Mouse (Mus musculus) embryonic facial prominence, embryonic 12.5 days (tissue): Measurements from ENCODE around the gene Med9. TPM values are rescaled to one million over a fixed set of nuclear protein-coding genes. Genes with fewer than 3 reads are reported as not detected.
A peak's percentile ranks its signal among the peaks of the same experiment; 100 is the strongest.

Experiments used
- ATAC-seq: fragments of 200-750 bp; cut with Nextera tagmentation; 2 replicates; pipeline ENCODE4 v1.8.0; 2017; ENCODE audit not compliant: insufficient number of reproducible peaks, insufficient read depth, low FRiP score, low TSS enrichment
- H3K27ac ChIP-seq: fragments of 300-500 bp; sonication (generic); 2 replicates; pipeline ENCODE4 v1.5.1; 2016; ENCODE audit warnings: mild to moderate bottlenecking
- H3K27me3 ChIP-seq: fragments of 300-500 bp; sonication (generic); 2 replicates; pipeline ENCODE4 v1.6.1; 2016; ENCODE audit warnings: mild to moderate bottlenecking, moderate library complexity
- H3K36me3 ChIP-seq: fragments of 300-500 bp; sonication (generic); 2 replicates; pipeline ENCODE4 v1.6.1; 2016; ENCODE audit warnings: mild to moderate bottlenecking
- H3K4me1 ChIP-seq: fragments of 300-500 bp; sonication (generic); 2 replicates; pipeline ENCODE4 v1.6.1; 2016
- H3K4me2 ChIP-seq: fragments of 300-500 bp; sonication (generic); replicated peaks from 2 replicates; pipeline ENCODE4 v1.6.1; 2016; ENCODE audit warnings: mild to moderate bottlenecking, moderate library complexity
- H3K4me3 ChIP-seq: fragments of 300-500 bp; sonication (generic); 2 replicates; pipeline ENCODE4 v1.5.1; 2016; ENCODE audit warnings: mild to moderate bottlenecking
- H3K9ac ChIP-seq: fragments of 300-500 bp; sonication (generic); 2 replicates; pipeline ENCODE4 v1.6.1; 2016; ENCODE audit warnings: mild to moderate bottlenecking, moderate library complexity
- H3K9me3 ChIP-seq: fragments of 300-500 bp; sonication (generic); 2 replicates; pipeline ENCODE4 v1.6.1; 2016; ENCODE audit warnings: mild to moderate bottlenecking, moderate library complexity
- WGBS: fragments of 180-500 bp; shearing (Covaris S2); methylation state at CpG from one replicate; pipeline ENCODE4 v1.1.7; 2016; 5-methylcytosine and 5-hydroxymethylcytosine counted together
- polyA plus RNA-seq: library from polyadenylated mRNA; unstranded; fragments of >200 nt; fragmentation: Nextera tagmentation; extraction: Ambion mirVana; gene quantifications from 2 replicates; pipeline ENCODE4 v1.2.1, GENCODE M21; 2016

Gene Med9
- polyA plus RNA-seq, 1 experiment from 2014 or later, result 38.9 TPM

GRCm38 (mm10) chr11:59966102-59966483 is 18.1 kb downstream of the Med9 start:
- Histone ChIP-seq H3K36me3 (0 out of 2 replicates have a peak, but pooled peaks cover 6% of the 10 kb centered on the region), H3K4me3 (no peak overlapping the region), H3K9ac (no peak overlapping the region), H3K27me3 (peaks cover 29% of the 10 kb centered on the region), H3K4me2 (no peak overlapping the region), H3K4me1 (peaks cover 34% of the 10 kb centered on the region), H3K9me3 (no peaks in the 10 kb centered on the region), H3K27ac (no peak overlapping the region)
- ATAC-seq, result no peak
- WGBS, result 67% methylated on average over 4 of the region's 4 CpGs

GRCm38 (mm10) chr11:59967765-59968164 is 19.8 kb downstream of the Med9 start:
- Histone ChIP-seq H3K36me3 (no peaks in the 10 kb centered on the region), H3K4me2 (no peak overlapping the region), H3K27ac (no peak overlapping the region), H3K27me3 (peaks cover 20% of the 10 kb centered on the region), H3K9me3 (no peaks in the 10 kb centered on the region), H3K4me1 (peaks cover 26% of the 10 kb centered on the region), H3K9ac (no peak overlapping the region), H3K4me3 (no peak overlapping the region)
- ATAC-seq, result no peak
- 89% methylated on average over 1 of the region's 1 CpGs for WGBS

- Histone ChIP-seq H3K36me3 (no peaks in the 10 kb centered on the region), H3K27me3 (no peaks in the 10 kb centered on the region), H3K27ac (no peak overlapping the region), H3K9ac (no peak overlapping the region), H3K9me3 (no peaks in the 10 kb centered on the region), H3K4me2 (no peak overlapping the region), H3K4me3 (no peak overlapping the region), H3K4me1 (no peaks in the 10 kb centered on the region; the same call in 1 of the 2 replicates)
- no peak for ATAC-seq
- WGBS, result 61% methylated on average over 5 of the region's 5 CpGs
These were observed 22.8 kb downstream of the Med9 start for GRCm38 (mm10) chr11:59970780-59971179.

GRCm38 (mm10) chr11:59971691-59972090 is 23.7 kb downstream of the Med9 start:
- H3K4me1 ChIP-seq, result no peaks in the 10 kb centered on the region

GRCm38 (mm10) chr11:59973389-59973788 is 25.4 kb downstream of the Med9 start:
- WGBS, result 71% methylated on average over 5 of the region's 5 CpGs
- no peak for ATAC-seq

More at GRCm38 (mm10) chr11:59971691-59972090, 23.7 kb downstream of the Med9 start:
- no peak overlapping the region for H3K27ac ChIP-seq
- no peaks in the 10 kb centered on the region for H3K36me3 ChIP-seq
- ATAC-seq, result no peak
- no peaks in the 10 kb centered on the region for H3K9me3 ChIP-seq
- H3K27me3 ChIP-seq, result no peaks in the 10 kb centered on the region
- WGBS, result 48% methylated on average over 2 of the region's 2 CpGs
- H3K9ac ChIP-seq, result no peak overlapping the region
- no peak overlapping the region for H3K4me2 ChIP-seq
- H3K4me3 ChIP-seq, result no peak overlapping the region

GRCm38 (mm10) chr11:59975241-59975640 is 27.2 kb downstream of the Med9 start:
- no peaks in the 10 kb centered on the region for H3K4me1 ChIP-seq

More at GRCm38 (mm10) chr11:59973389-59973788, 25.4 kb downstream of the Med9 start:
- Histone ChIP-seq H3K4me2 (no peak overlapping the region), H3K36me3 (no peaks in the 10 kb centered on the region), H3K27ac (no peak overlapping the region), H3K4me1 (no peaks in the 10 kb centered on the region), H3K27me3 (no peaks in the 10 kb centered on the region), H3K4me3 (no peak overlapping the region), H3K9ac (no peak overlapping the region), H3K9me3 (no peaks in the 10 kb centered on the region)

GRCm38 (mm10) chr11:59977831-59978230 is 29.8 kb downstream of the Med9 start:
- no peak for ATAC-seq
- no peaks in the 10 kb centered on the region for H3K9me3 ChIP-seq
- H3K36me3 ChIP-seq, result no peaks in the 10 kb centered on the region
- 0 out of 2 replicates have a peak, but pooled peaks cover 4% of the 10 kb centered on the region for H3K4me1 ChIP-seq
- 76% methylated on average over 5 of the region's 5 CpGs for WGBS
- H3K4me2 ChIP-seq, result no peak overlapping the region
- H3K27me3 ChIP-seq, result no peaks in the 10 kb centered on the region
- no peak overlapping the region for H3K27ac ChIP-seq
- no peak overlapping the region for H3K9ac ChIP-seq
- no peak overlapping the region for H3K4me3 ChIP-seq

More at GRCm38 (mm10) chr11:59975241-59975640, 27.2 kb downstream of the Med9 start:
- H3K27me3 ChIP-seq, result no peaks in the 10 kb centered on the region
- H3K9ac ChIP-seq, result no peak overlapping the region
- no peak overlapping the region for H3K4me3 ChIP-seq
- no peak for ATAC-seq
- WGBS, result 36% methylated on average over 10 of the region's 10 CpGs
- no peaks in the 10 kb centered on the region for H3K9me3 ChIP-seq
- H3K36me3 ChIP-seq, result no peaks in the 10 kb centered on the region
- no peak overlapping the region for H3K27ac ChIP-seq
- H3K4me2 ChIP-seq, result no peak overlapping the region

- Histone ChIP-seq H3K27me3 (no peaks in the 10 kb centered on the region), H3K4me3 (no peak overlapping the region), H3K36me3 (no peaks in the 10 kb centered on the region), H3K27ac (0 out of 2 replicates have a peak overlapping the region, but pooled peaks have one; percentile 6), H3K9ac (no peak overlapping the region), H3K9me3 (no peaks in the 10 kb centered on the region), H3K4me1 (peaks cover 7% of the 10 kb centered on the region; the same call in 1 of the 2 replicates), H3K4me2 (no peak overlapping the region)
- no peak for ATAC-seq
- 48% methylated on average over 1 of the region's 1 CpGs for WGBS
These were observed 41.4 kb downstream of the Med9 start for GRCm38 (mm10) chr11:59989406-59989805.

GRCm38 (mm10) chr11:59991365-59991764 is 43.4 kb downstream of the Med9 start:
- Histone ChIP-seq H3K4me1 (peaks cover 7% of the 10 kb centered on the region; the same call in 1 of the 2 replicates), H3K4me2 (no peak overlapping the region), H3K9me3 (no peaks in the 10 kb centered on the region), H3K4me3 (no peak overlapping the region), H3K27me3 (no peaks in the 10 kb centered on the region), H3K36me3 (no peaks in the 10 kb centered on the region), H3K9ac (no peak overlapping the region), H3K27ac (no peak overlapping the region)
- WGBS, result 71% methylated on average over 8 of the region's 8 CpGs
- no peak for ATAC-seq

- 71% methylated on average over 9 of the region's 9 CpGs for WGBS
- Histone ChIP-seq H3K27ac (no peak overlapping the region), H3K9ac (no peak overlapping the region), H3K27me3 (no peaks in the 10 kb centered on the region), H3K9me3 (no peaks in the 10 kb centered on the region), H3K4me1 (peaks cover 7% of the 10 kb centered on the region; the same call in 1 of the 2 replicates), H3K4me3 (no peak overlapping the region), H3K4me2 (no peak overlapping the region), H3K36me3 (no peaks in the 10 kb centered on the region)
- no peak for ATAC-seq
These were observed 46.3 kb downstream of the Med9 start for GRCm38 (mm10) chr11:59994318-59994717.

GRCm38 (mm10) chr11:60001231-60001980 is 53.4 kb downstream of the Med9 start:
- WGBS, result 86% methylated on average over 5 of the region's 5 CpGs
- Histone ChIP-seq H3K27ac (no peak overlapping the region), H3K9me3 (no peaks in the 10 kb centered on the region), H3K36me3 (no peaks in the 10 kb centered on the region), H3K9ac (no peak overlapping the region), H3K4me1 (no peaks in the 10 kb centered on the region), H3K4me2 (no peak overlapping the region), H3K4me3 (no peak overlapping the region), H3K27me3 (no peaks in the 10 kb centered on the region)
- ATAC-seq, result no peak

GRCm38 (mm10) chr11:60003811-60004210 is 55.8 kb downstream of the Med9 start:
- no peak overlapping the region for H3K9ac ChIP-seq

More at GRCm38 (mm10) chr11:60003811-60004210, 55.8 kb downstream of the Med9 start:
- Histone ChIP-seq H3K27me3 (no peaks in the 10 kb centered on the region; the same call in 1 of the 2 replicates), H3K9me3 (no peaks in the 10 kb centered on the region), H3K27ac (no peak overlapping the region), H3K36me3 (no peaks in the 10 kb centered on the region), H3K4me3 (no peak overlapping the region), H3K4me2 (no peak overlapping the region), H3K4me1 (no peaks in the 10 kb centered on the region)
- no peak for ATAC-seq
- WGBS, result 83% methylated on average over 8 of the region's 8 CpGs
